11 mouse cellular contexts compared by ENCODE assay signal in genomic region chr7:18962171-18962792, GRCm38 (mm10). TPM values are rescaled to one million over a fixed set of nuclear protein-coding genes. Genes with fewer than 3 reads are reported as not detected.
DNase-seq lines count a peak whose midpoint lies in the region; ATAC-seq and TF ChIP-seq lines count a peak whose summit lies in the region.
"Had no signal": no experiment of that assay in that cellular context is flagged by ENCODE, and none has a peak within 500 bp of the region (broad histone marks: within the 10 kb centered on the region; RNA-seq: fewer than 3 reads in every experiment).

No protein-coding gene starts in this region.

- peak; percentile 25 for DNase-seq in liver, adult 2 months (ENCODE audit: extremely low read depth, low read depth, low spot score)
- DNase-seq in liver: no peak
- peak; percentile 47 for DNase-seq in forebrain, embryonic 10.5 days (ENCODE audit: extremely low spot score, low spot score)
- DNase-seq in retina, postnatal 1 day: peak; percentile 74
- DNase-seq in urinary bladder, adult 18-20 months (ENCODE audit: low spot score in 2 of 2): no peak
- no peak for DNase-seq in left cerebral cortex, adult 8-10 months (ENCODE audit: low spot score in 2 of 2)
- DNase-seq: kidney, adult 18-20 months had no signal

- no peaks in the 10 kb centered on the region for H3K79me2 ChIP-seq in liver, adult 2 months (ENCODE audit: control insufficient read depth, insufficient read depth, low read length)

- H3K9me3 ChIP-seq in forebrain, embryonic 10.5 days: no peaks in the 10 kb centered on the region
- H3K9me3 ChIP-seq in limb, embryonic 13.5 days: no peaks in the 10 kb centered on the region

- H3K27me3 ChIP-seq in liver, adult 2 months (ENCODE audit: control insufficient read depth, insufficient read depth, low read length): peaks cover 19% of the 10 kb centered on the region
- peaks cover 90% of the 10 kb centered on the region for H3K27me3 ChIP-seq in forebrain, embryonic 10.5 days (ENCODE audit: poor library complexity, severe bottlenecking)
- peaks cover 100% of the 10 kb centered on the region for H3K27me3 ChIP-seq in limb, embryonic 13.5 days

- no peak for TF ChIP-seq POLR2A in liver, adult 2 months (IDR thresholded peaks at IDR 0.05; ENCODE audit: extremely low read depth, insufficient read depth, low read length)

- no peak for ATAC-seq in limb, embryonic 13.5 days (ENCODE audit: low FRiP score, low read depth)
- ATAC-seq in inflammation-experienced regulatory T-cells, adult 6 months: no peak

- peak overlapping the region; percentile 28 for H3K4me2 ChIP-seq in limb, embryonic 13.5 days (replicated peaks)

- H3K9ac ChIP-seq in liver, adult 2 months (ENCODE audit: low read depth, low read length): no peak overlapping the region
- no peak overlapping the region for H3K9ac ChIP-seq in limb, embryonic 13.5 days

- 16% methylated on average over 17 of the region's 17 CpGs for WGBS in liver, adult 2 months
- under 1% methylated on average over 17 of the region's 17 CpGs for WGBS in forebrain, embryonic 10.5 days
- WGBS in limb, embryonic 13.5 days: under 1% methylated on average over 17 of the region's 17 CpGs

- no peak overlapping the region for H3K4me3 ChIP-seq in liver, adult 2 months (ENCODE audit: insufficient read depth, low read depth, low read length)
- H3K4me3 ChIP-seq in forebrain, embryonic 10.5 days: peak overlapping the region; percentile 55
- H3K4me3 ChIP-seq in limb, embryonic 13.5 days: peak overlapping the region; percentile 14; the same call in 1 of the 2 replicates

- H3K36me3 ChIP-seq in liver, adult 2 months (ENCODE audit: control insufficient read depth, insufficient read depth, low read length): no peaks in the 10 kb centered on the region
- no peaks in the 10 kb centered on the region for H3K36me3 ChIP-seq in forebrain, embryonic 10.5 days (replicated peaks)
- no peaks in the 10 kb centered on the region for H3K36me3 ChIP-seq in limb, embryonic 13.5 days

- no peak overlapping the region for H3K27ac ChIP-seq in liver, adult 2 months (replicated peaks; ENCODE audit: insufficient read depth, low read depth, low read length)
- no peak overlapping the region for H3K27ac ChIP-seq in forebrain, embryonic 10.5 days
- no peak overlapping the region for H3K27ac ChIP-seq in limb, embryonic 13.5 days

- H3K4me1 ChIP-seq in liver, adult 2 months (ENCODE audit: control insufficient read depth, insufficient read depth, low read length): peaks cover 4% of the 10 kb centered on the region; the same call in 1 of the 2 replicates
- peaks cover 64% of the 10 kb centered on the region for H3K4me1 ChIP-seq in forebrain, embryonic 10.5 days
- peaks cover 19% of the 10 kb centered on the region for H3K4me1 ChIP-seq in limb, embryonic 13.5 days

- no peak for TF ChIP-seq CTCF in liver, adult 2 months (IDR thresholded peaks at IDR 0.05; ENCODE audit: low read depth, low read length)

RNA-seq across cellular contexts. Expression of gene Nanos2, which starts 24.9 kb away (rescaled TPM):
- not detected in 2 replicates for total RNA-seq in liver, adult 2 months (2014; rRNA removed)
- polyA plus RNA-seq in liver, adult 2 months (2012; rRNA removed): not detected in 2 replicates
- polyA plus RNA-seq in forebrain, embryonic 10.5 days (2016; fragmentation: Nextera tagmentation; extraction: Ambion mirVana): 0.15 TPM in 1 of 2 replicates, not detected in the other
- not detected in 2 replicates for polyA plus RNA-seq in limb, embryonic 13.5 days (2015; fragmentation: Nextera tagmentation; extraction: Ambion mirVana)
- 1 to 10 TPM in 2 of 4 experiments, under 1 TPM in 2; 0.53 to 1.3 (median 1.0) TPM for total RNA-seq in left cerebral cortex, adult 8-10 months (2022)
- not detected for polyA plus RNA-seq in inflammation-experienced regulatory T-cells, adult 6 months (2017; shearing (Covaris generic))
- total RNA-seq: common myeloid progenitor, adult 5-6 weeks; neutrophil, adult 5-6 weeks had no signal

RNA-seq across cellular contexts. Expression of gene Mypop, which starts 28.8 kb away (rescaled TPM):
- 0.54 and 0.65 TPM in 2 replicates for total RNA-seq in liver, adult 2 months (2014; rRNA removed)
- 2.7 and 3.1 TPM in 2 replicates for polyA plus RNA-seq in liver, adult 2 months (2012; rRNA removed)
- 3.9 and 4.4 TPM in 2 replicates for polyA plus RNA-seq in forebrain, embryonic 10.5 days (2016; fragmentation: Nextera tagmentation; extraction: Ambion mirVana)
- 5.2 and 6.3 TPM in 2 replicates for polyA plus RNA-seq in limb, embryonic 13.5 days (2015; fragmentation: Nextera tagmentation; extraction: Ambion mirVana)
- 10 to 100 TPM; 54.2 to 60.5 (median 57.6) TPM for total RNA-seq in left cerebral cortex, adult 8-10 months (2022)
- polyA plus RNA-seq in inflammation-experienced regulatory T-cells, adult 6 months (2017; shearing (Covaris generic)): 1 to 10 TPM; 2.1 to 2.7 (median 2.6) TPM

RNA-seq across cellular contexts. Expression of gene Nova2, which starts 36.6 kb away (rescaled TPM):
- total RNA-seq in liver, adult 2 months (2014; rRNA removed): 0.09 and 0.27 TPM in 2 replicates
- polyA plus RNA-seq in liver, adult 2 months (2012; rRNA removed): 0.16 and 0.24 TPM in 2 replicates
- polyA plus RNA-seq in forebrain, embryonic 10.5 days (2016; fragmentation: Nextera tagmentation; extraction: Ambion mirVana): 2.2 and 2.9 TPM in 2 replicates
- 0.33 and 0.41 TPM in 2 replicates for polyA plus RNA-seq in limb, embryonic 13.5 days (2015; fragmentation: Nextera tagmentation; extraction: Ambion mirVana)
- 10 to 100 TPM; 67.1 to 75.1 (median 69.9) TPM for total RNA-seq in left cerebral cortex, adult 8-10 months (2022)
- under 1 TPM in 1 of 3 experiments, not detected in 2; 0.05 TPM for polyA plus RNA-seq in inflammation-experienced regulatory T-cells, adult 6 months (2017; shearing (Covaris generic))
- total RNA-seq: neutrophil, adult 5-6 weeks had no signal

RNA-seq across cellular contexts. Expression of gene Irf2bp1, which starts 41.6 kb away (rescaled TPM):
- 4.5 and 7.3 TPM in 2 replicates for total RNA-seq in liver, adult 2 months (2014; rRNA removed)
- polyA plus RNA-seq in liver, adult 2 months (2012; rRNA removed): 13.2 and 14.6 TPM in 2 replicates
- polyA plus RNA-seq in forebrain, embryonic 10.5 days (2016; fragmentation: Nextera tagmentation; extraction: Ambion mirVana): 21.3 and 22.1 TPM in 2 replicates
- 26.3 and 26.9 TPM in 2 replicates for polyA plus RNA-seq in limb, embryonic 13.5 days (2015; fragmentation: Nextera tagmentation; extraction: Ambion mirVana)
- 10 to 100 TPM; 51.2 to 54.1 (median 53.2) TPM for total RNA-seq in left cerebral cortex, adult 8-10 months (2022)
- 1 to 10 TPM; 1.1 to 2.6 (median 1.9) TPM for polyA plus RNA-seq in inflammation-experienced regulatory T-cells, adult 6 months (2017; shearing (Covaris generic))

RNA-seq across cellular contexts. Expression of gene Ccdc61, which starts 52.1 kb away (rescaled TPM):
- 5.6 and 7.7 TPM in 2 replicates for total RNA-seq in liver, adult 2 months (2014; rRNA removed)
- 9.7 and 12.0 TPM in 2 replicates for polyA plus RNA-seq in liver, adult 2 months (2012; rRNA removed)
- polyA plus RNA-seq in forebrain, embryonic 10.5 days (2016; fragmentation: Nextera tagmentation; extraction: Ambion mirVana): 30.0 and 31.0 TPM in 2 replicates
- polyA plus RNA-seq in limb, embryonic 13.5 days (2015; fragmentation: Nextera tagmentation; extraction: Ambion mirVana): 32.8 and 34.6 TPM in 2 replicates
- total RNA-seq in left cerebral cortex, adult 8-10 months (2022): 10 to 100 TPM; 11.5 to 12.8 (median 12.2) TPM
- 1 to 10 TPM; 5.8 to 8.6 (median 6.7) TPM for polyA plus RNA-seq in inflammation-experienced regulatory T-cells, adult 6 months (2017; shearing (Covaris generic))

Comparison
In these comparisons a context has a peak if more than half of its experiments do, and no peak if none do; other contexts are left out.
1. DNase-seq: peak in liver, adult 2 months (single experiment), forebrain, embryonic 10.5 days (single experiment) and retina, postnatal 1 day (single experiment); none in liver (single experiment), urinary bladder, adult 18-20 months (0 of 2) and left cerebral cortex, adult 8-10 months (0 of 2).